23 mouse cellular contexts compared by ENCODE assay signal in genomic region chr19:23168899-23169658, GRCm38 (mm10). TPM values are rescaled to one million over a fixed set of nuclear protein-coding genes. Genes with fewer than 3 reads are reported as not detected.
DNase-seq lines count a peak whose midpoint lies in the region; ATAC-seq and TF ChIP-seq lines count a peak whose summit lies in the region.
"Had no signal": no experiment of that assay in that cellular context is flagged by ENCODE, and none has a peak within 500 bp of the region (broad histone marks: within the 10 kb centered on the region; RNA-seq: fewer than 3 reads in every experiment).

No protein-coding gene starts in this region.

- peak overlapping the region; percentile 55 for H3K27ac ChIP-seq in left cerebral cortex, adult 2 months
- peak overlapping the region; percentile 28; the same call in 1 of the 2 replicates for H3K27ac ChIP-seq in olfactory bulb, adult 2 months (ENCODE audit: insufficient read depth, low read depth, low read length)
- no peak overlapping the region for H3K27ac ChIP-seq in forebrain, embryonic 12.5 days
- H3K27ac ChIP-seq: forebrain, embryonic 10.5 days; hindbrain, embryonic 12.5 days; limb, embryonic 12.5 days; midbrain, embryonic 15.5 days; neural tube, embryonic 15.5 days had no signal

- peaks cover 16% of the 10 kb centered on the region for H3K4me1 ChIP-seq in olfactory bulb, adult 2 months (ENCODE audit: control insufficient read depth, insufficient read depth, low read length)
- no peaks in the 10 kb centered on the region for H3K4me1 ChIP-seq in forebrain, embryonic 12.5 days
- H3K4me1 ChIP-seq: forebrain, embryonic 10.5 days; hindbrain, embryonic 12.5 days; limb, embryonic 12.5 days; midbrain, embryonic 15.5 days; neural tube, embryonic 15.5 days had no signal

- DNase-seq in left cerebral cortex, adult 2 months (ENCODE audit: extremely low spot score in 1 of 2, low spot score in 2 of 2) = no peak
- DNase-seq in left cerebral cortex, adult 8-10 months (ENCODE audit: low spot score in 2 of 2) = no peak
- DNase-seq in ES-CJ7 (ENCODE audit: low read depth, low spot score) = peak; percentile 83
- peak; percentile 94 for DNase-seq in R1 (ENCODE audit: low read depth, low spot score)
- no peak for DNase-seq in spleen, adult 12 weeks (ENCODE audit: low spot score)
- DNase-seq: adrenal gland, postnatal 10 days; cerebellum, adult 11-12 months; cerebellum, postnatal 36 days; gastrocnemius, postnatal 36 days; heart, postnatal 14 days; kidney, adult 2 months; kidney, postnatal 25 days; lung, postnatal 10 days; right cerebral cortex, postnatal 14 days had no signal

- no peak overlapping the region for H3K4me3 ChIP-seq in left cerebral cortex, adult 2 months
- no peak overlapping the region for H3K4me3 ChIP-seq in olfactory bulb, adult 2 months (ENCODE audit: insufficient read depth, low read depth, low read length)
- no peak overlapping the region for H3K4me3 ChIP-seq in forebrain, embryonic 12.5 days (replicated peaks)
- H3K4me3 ChIP-seq: forebrain, embryonic 10.5 days; hindbrain, embryonic 12.5 days; limb, embryonic 12.5 days; megakaryocyte, embryonic 14.5 days; midbrain, embryonic 15.5 days; neural tube, embryonic 15.5 days had no signal

- no peak for ATAC-seq in forebrain, embryonic 12.5 days (ENCODE audit: low FRiP score)
- ATAC-seq: midbrain, embryonic 15.5 days had no signal

- no peaks in the 10 kb centered on the region for H3K36me3 ChIP-seq in forebrain, embryonic 12.5 days (replicated peaks)
- H3K36me3 ChIP-seq: forebrain, embryonic 10.5 days; hindbrain, embryonic 12.5 days; limb, embryonic 12.5 days; midbrain, embryonic 15.5 days; neural tube, embryonic 15.5 days had no signal

- no peak for TF ChIP-seq CTCF in left cerebral cortex, adult 2 months (IDR thresholded peaks at IDR 0.05)
- TF ChIP-seq CTCF in olfactory bulb, adult 2 months (IDR thresholded peaks at IDR 0.05; ENCODE audit: insufficient read depth, low read depth, low read length) = no peak

- 0 out of 2 replicates have a peak, but pooled peaks cover 5% of the 10 kb centered on the region for H3K9me3 ChIP-seq in forebrain, embryonic 12.5 days
- H3K9me3 ChIP-seq: hindbrain, embryonic 12.5 days; midbrain, embryonic 15.5 days; neural tube, embryonic 15.5 days had no signal

- H3K9ac ChIP-seq in forebrain, embryonic 12.5 days = no peak overlapping the region
- H3K9ac ChIP-seq: hindbrain, embryonic 12.5 days; limb, embryonic 12.5 days; midbrain, embryonic 15.5 days; neural tube, embryonic 15.5 days had no signal

- intact Hi-C loops in left cerebral cortex, adult 2 months (cut with DNase I) = loop anchor here (5.0 kb wide), 1 partner anchor 43 kb away; no protein-coding TSS in a partner anchor

- 52% methylated on average over 5 of the region's 5 CpGs for WGBS in olfactory bulb, adult 2 months
- WGBS in forebrain, embryonic 12.5 days = 84% methylated on average over 5 of the region's 5 CpGs

- no peak overlapping the region for H3K4me2 ChIP-seq in forebrain, embryonic 12.5 days
- H3K4me2 ChIP-seq: hindbrain, embryonic 12.5 days; limb, embryonic 12.5 days; midbrain, embryonic 15.5 days; neural tube, embryonic 15.5 days had no signal

- H3K27me3 ChIP-seq in forebrain, embryonic 12.5 days = no peaks in the 10 kb centered on the region
- H3K27me3 ChIP-seq: hindbrain, embryonic 12.5 days; limb, embryonic 12.5 days; megakaryocyte, embryonic 14.5 days; midbrain, embryonic 15.5 days; neural tube, embryonic 15.5 days had no signal

- TF ChIP-seq POLR2A in olfactory bulb, adult 2 months (IDR thresholded peaks at IDR 0.05; ENCODE audit: insufficient read depth, low read depth, low read length) = no peak

RNA-seq across cellular contexts. Expression of gene Klf9, which starts 28.1 kb away (rescaled TPM):
- 100 to 1,000 TPM; 200 to 205 TPM for total RNA-seq in left cerebral cortex, adult 2 months (2021)
- 100 to 1,000 TPM; 162 to 191 (median 170) TPM for total RNA-seq in left cerebral cortex, adult 8-10 months (2022)
- 102 and 132 TPM in 2 replicates for polyA plus RNA-seq in olfactory bulb, adult 2 months (2012; ENCODE audit: insufficient read depth, insufficient read length, low replicate concordance, missing spikeins)
- polyA plus RNA-seq in forebrain, embryonic 12.5 days (2016; fragmentation: Nextera tagmentation; extraction: Ambion mirVana) = 1.2 and 1.4 TPM in 2 replicates
- total RNA-seq: MEL had no signal

Comparison
In these comparisons a context has a peak if more than half of its experiments do, and no peak if none do; other contexts are left out.
1. DNase-seq: peak in ES-CJ7 (single experiment) and R1 (single experiment); none in left cerebral cortex, adult 2 months (0 of 2), left cerebral cortex, adult 8-10 months (0 of 2) and spleen, adult 12 weeks (single experiment).